ENCODE assay signal across 8 mouse cellular contexts in the genomic region with DNA sequence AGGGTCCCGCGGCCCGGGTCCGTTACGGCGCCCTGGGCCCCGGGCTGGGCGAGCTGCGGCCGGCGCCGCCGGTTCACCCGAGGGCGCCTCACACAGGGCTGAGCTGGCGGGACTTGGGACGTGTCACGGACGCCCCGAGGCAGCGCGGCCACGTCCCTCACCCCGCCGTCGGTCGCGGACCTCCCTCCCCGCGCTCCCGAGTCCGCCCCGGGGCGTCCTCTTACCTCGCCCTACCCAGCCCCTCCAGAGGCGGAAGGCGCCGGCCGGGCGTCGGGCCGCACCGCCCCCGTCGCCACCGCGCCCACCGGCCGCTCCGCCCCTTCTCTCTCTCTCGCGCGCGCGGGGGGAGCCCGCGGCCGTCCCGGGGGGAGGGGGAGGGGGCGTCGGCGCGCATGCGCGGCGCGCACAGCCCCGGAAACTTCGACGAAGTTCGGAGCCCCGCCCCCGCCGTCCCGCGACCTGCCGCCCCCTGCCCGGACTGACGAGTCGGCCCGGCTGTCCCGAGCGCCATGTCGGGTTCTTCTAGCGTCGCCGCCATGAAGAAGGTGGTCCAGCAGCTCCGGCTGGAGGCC. TPM values are rescaled to one million over a fixed set of nuclear protein-coding genes. Genes with fewer than 3 reads are reported as not detected.
A peak's percentile ranks its signal among the peaks of the same experiment; 100 is the strongest.
DNase-seq lines count a peak whose midpoint lies in the region; ATAC-seq and TF ChIP-seq lines count a peak whose summit lies in the region.

A gene (minus strand): TSS at position 323 of the 572 bp plus-strand sequence.
A gene (plus strand): TSS at position 377 of the 572 bp plus-strand sequence.

- H3ac ChIP-seq in myocyte (ENCODE audit: control insufficient read depth, insufficient read length) = peak within 1 kb of the TSS; percentile 85

- peak; percentile 97 for ATAC-seq in heart, embryonic 12.5 days (ENCODE audit: insufficient number of reproducible peaks, low FRiP score)
- ATAC-seq in kidney, embryonic 16.5 days (ENCODE audit: low FRiP score, low TSS enrichment) = peak; percentile 96
- peak; percentile 96 for ATAC-seq in liver, embryonic 12.5 days

- peaks cover 2% of the 10 kb centered on the region for H3K4me1 ChIP-seq in bone marrow, adult 2 months (ENCODE audit: control insufficient read depth, insufficient read depth, low read length)
- H3K4me1 ChIP-seq in erythroblast, embryonic 14.5 days (ENCODE audit: control insufficient read depth) = peaks cover 37% of the 10 kb centered on the region
- H3K4me1 ChIP-seq in heart, embryonic 12.5 days (replicated peaks) = peaks cover 32% of the 10 kb centered on the region
- H3K4me1 ChIP-seq in kidney, embryonic 16.5 days (ENCODE audit: insufficient read depth, low read length) = peaks cover 27% of the 10 kb centered on the region
- H3K4me1 ChIP-seq in liver, embryonic 12.5 days = peaks cover 40% of the 10 kb centered on the region

- peak within 1 kb of the TSS; percentile 93 for H3K4me2 ChIP-seq in heart, embryonic 12.5 days
- H3K4me2 ChIP-seq in kidney, embryonic 16.5 days (replicated peaks; ENCODE audit: low read depth, low read length) = peak within 1 kb of the TSS; percentile 84
- H3K4me2 ChIP-seq in liver, embryonic 12.5 days = peak within 1 kb of the TSS; percentile 81
- H3K4me2 ChIP-seq in myocyte (ENCODE audit: low read depth) = peak within 1 kb of the TSS; percentile 82

- peak within 1 kb of the TSS; percentile 98 for H3K27ac ChIP-seq in bone marrow, adult 2 months (ENCODE audit: control insufficient read depth, insufficient read depth, low read depth, low read length, poor library complexity)
- peak within 1 kb of the TSS; percentile 97 for H3K27ac ChIP-seq in heart, embryonic 12.5 days (ENCODE audit: poor library complexity, severe bottlenecking)
- peak within 1 kb of the TSS; percentile 97 for H3K27ac ChIP-seq in kidney, embryonic 16.5 days (ENCODE audit: low read length)
- peak within 1 kb of the TSS; percentile 96 for H3K27ac ChIP-seq in liver, embryonic 12.5 days

- peak; percentile 95 for DNase-seq in CD4-positive helper T cell, adult 2 months (ENCODE audit: low read depth, low spot score)
- peak; percentile 89 for DNase-seq in spleen, postnatal 36 days (ENCODE audit: low spot score in 2 of 2)

- H3K4me3 ChIP-seq in bone marrow, adult 2 months (replicated peaks; ENCODE audit: control insufficient read depth, low read depth, low read length) = peak within 1 kb of the TSS; percentile 91
- H3K4me3 ChIP-seq in erythroblast, embryonic 14.5 days (replicated peaks) = peak within 1 kb of the TSS; percentile 93
- peak within 1 kb of the TSS; percentile 71 for H3K4me3 ChIP-seq in heart, embryonic 12.5 days
- peak within 1 kb of the TSS; percentile 95 for H3K4me3 ChIP-seq in kidney, embryonic 16.5 days (ENCODE audit: low read length)
- H3K4me3 ChIP-seq in liver, embryonic 12.5 days = peak within 1 kb of the TSS; percentile 92
- peak within 1 kb of the TSS; percentile 97 for H3K4me3 ChIP-seq in myocyte

- TF ChIP-seq POLR2A in bone marrow, adult 2 months (IDR thresholded peaks at IDR 0.05; ENCODE audit: borderline replicate concordance, control insufficient read depth, low read depth, low read length) = peak; percentile 80; the same call in 1 of the 2 replicates
- TF ChIP-seq POLR2A in myocyte (IDR thresholded peaks at IDR 0.05; ENCODE audit: insufficient read length, low read depth) = peak; percentile 94

- no peak for TF ChIP-seq CTCF in bone marrow, adult 2 months (IDR thresholded peaks at IDR 0.05; ENCODE audit: control insufficient read depth, insufficient read depth, low read length)

- peak within 1 kb of the TSS; percentile 97 for H3K9ac ChIP-seq in heart, embryonic 12.5 days
- peak within 1 kb of the TSS; percentile 98 for H3K9ac ChIP-seq in kidney, embryonic 16.5 days (replicated peaks; ENCODE audit: low read length)
- H3K9ac ChIP-seq in liver, embryonic 12.5 days = peak within 1 kb of the TSS; percentile 95

- H3K9me3 ChIP-seq in erythroblast, embryonic 14.5 days (ENCODE audit: control insufficient read depth, low read length) = no peaks in the 10 kb centered on the region
- H3K9me3 ChIP-seq in heart, embryonic 12.5 days (replicated peaks) = no peaks in the 10 kb centered on the region
- H3K9me3 ChIP-seq in kidney, embryonic 16.5 days (ENCODE audit: low read length) = no peaks in the 10 kb centered on the region
- no peaks in the 10 kb centered on the region for H3K9me3 ChIP-seq in liver, embryonic 12.5 days (replicated peaks)

- H3K36me3 ChIP-seq in erythroblast, embryonic 14.5 days (ENCODE audit: control insufficient read depth) = peaks cover 32% of the 10 kb centered on the region
- H3K36me3 ChIP-seq in heart, embryonic 12.5 days = peaks cover 11% of the 10 kb centered on the region
- peaks cover 8% of the 10 kb centered on the region for H3K36me3 ChIP-seq in kidney, embryonic 16.5 days (ENCODE audit: insufficient read depth, low read length)
- peaks cover 29% of the 10 kb centered on the region for H3K36me3 ChIP-seq in liver, embryonic 12.5 days
- peaks cover 25% of the 10 kb centered on the region for H3K36me3 ChIP-seq in myocyte (ENCODE audit: control insufficient read depth, insufficient read depth)

- no peaks in the 10 kb centered on the region for H3K27me3 ChIP-seq in erythroblast, embryonic 14.5 days (ENCODE audit: control insufficient read depth)
- H3K27me3 ChIP-seq in heart, embryonic 12.5 days (replicated peaks) = no peaks in the 10 kb centered on the region
- H3K27me3 ChIP-seq in kidney, embryonic 16.5 days (ENCODE audit: insufficient read depth, low read length) = no peaks in the 10 kb centered on the region
- H3K27me3 ChIP-seq in liver, embryonic 12.5 days (replicated peaks) = no peaks in the 10 kb centered on the region
- H3K27me3 ChIP-seq in myocyte (ENCODE audit: control insufficient read depth, insufficient read depth, insufficient read length) = no peaks in the 10 kb centered on the region

- H3K79me2 ChIP-seq in myocyte (ENCODE audit: control insufficient read depth, insufficient read depth) = peaks cover 47% of the 10 kb centered on the region

- WGBS in bone marrow, adult 2 months = under 1% methylated on average over 62 of the region's 88 CpGs
- under 1% methylated on average over 76 of the region's 88 CpGs for WGBS in heart, embryonic 12.5 days
- WGBS in kidney, embryonic 16.5 days = 0% methylated on average over 47 of the region's 88 CpGs
- 2% methylated on average over 71 of the region's 88 CpGs for WGBS in liver, embryonic 12.5 days (ENCODE audit: insufficient replicate concordance)

TF ChIP-seq in myocyte, 11 proteins besides CTCF, POLR2A, EP300 and RAD21:
- TF ChIP-seq MYOD1 (IDR thresholded peaks at IDR 0.05; ENCODE audit: control insufficient read depth in 1 of 3, insufficient read length in 2 of 3, low read depth in 2 of 3) = peak in 1 of 3 experiments; percentile 26
- peak; percentile 93 for TF ChIP-seq POLR2AphosphoS2 (IDR thresholded peaks at IDR 0.05; ENCODE audit: insufficient read length, low read depth)
- no peak for TF ChIP-seq REST (IDR thresholded peaks at IDR 0.05; ENCODE audit: insufficient read depth, insufficient read length)
- TF ChIP-seq TCF12 (IDR thresholded peaks at IDR 0.05; ENCODE audit: insufficient read depth, poor library complexity, severe bottlenecking) = no peak
- TF ChIP-seq SRF (IDR thresholded peaks at IDR 0.05; ENCODE audit: control insufficient read depth, insufficient read length, low read depth) = no peak

RNA-seq across cellular contexts. Expression of the first gene that starts in this region (rescaled TPM):
- 14.4 TPM in 1 of 2 replicates, not detected in the other for polyA plus RNA-seq in bone marrow, adult 2 months (2011; ENCODE audit: insufficient read depth, insufficient read length, low replicate concordance, missing spikeins)
- polyA plus RNA-seq in erythroblast, embryonic 14.5 days (2012) = 0.03 TPM in 1 of 2 replicates, not detected in the other
- 4.9 and 7.5 TPM in 2 replicates for polyA plus RNA-seq in heart, embryonic 12.5 days (2016; fragmentation: Nextera tagmentation; extraction: Ambion mirVana)
- polyA plus RNA-seq in kidney, embryonic 16.5 days (2015; fragmentation: Nextera tagmentation; extraction: Ambion mirVana) = 5.1 and 6.4 TPM in 2 replicates
- polyA plus RNA-seq in liver, embryonic 12.5 days (2016; fragmentation: Nextera tagmentation; extraction: Ambion mirVana) = 1.3 and 2.5 TPM in 2 replicates
- polyA plus RNA-seq in myocyte (2012; fragmentation: generic; extraction: Trizol) = 1.0 TPM

RNA-seq across cellular contexts. Expression of the second gene that starts in this region (rescaled TPM):
- 41.2 and 87.8 TPM in 2 replicates for polyA plus RNA-seq in bone marrow, adult 2 months (2011; ENCODE audit: insufficient read depth, insufficient read length, low replicate concordance, missing spikeins)
- 20.4 and 22.7 TPM in 2 replicates for polyA plus RNA-seq in erythroblast, embryonic 14.5 days (2012)
- polyA plus RNA-seq in heart, embryonic 12.5 days (2016; fragmentation: Nextera tagmentation; extraction: Ambion mirVana) = 1,598 and 1,697 TPM in 2 replicates
- 865 and 917 TPM in 2 replicates for polyA plus RNA-seq in kidney, embryonic 16.5 days (2015; fragmentation: Nextera tagmentation; extraction: Ambion mirVana)
- polyA plus RNA-seq in liver, embryonic 12.5 days (2016; fragmentation: Nextera tagmentation; extraction: Ambion mirVana) = 678 and 702 TPM in 2 replicates
- polyA plus RNA-seq in myocyte (2012; fragmentation: generic; extraction: Trizol) = 451 TPM

Comparison
In these comparisons a context has a peak if more than half of its experiments do, and no peak if none do; other contexts are left out.
1. Peak in every context shown above with its lines: DNase-seq, ATAC-seq, H3K4me3 ChIP-seq and H3K27ac ChIP-seq.